Mouse (Mus musculus) ES-CJ7 (cell line): ENCODE measurements around the gene Fam234a.

Experiments
- DNase-seq: peaks from one replicate; pipeline ENCODE4 v3.0.0; 2011; ENCODE audit warnings: low read depth, low spot score

Gene Fam234a

GRCm38 (mm10) chr17:26234386-26234785, 9.7 kb downstream of the Fam234a start:
- DNase-seq = no peak

- DNase-seq = peak; percentile 71
Observed at GRCm38 (mm10) chr17:26232863-26233262, 11.2 kb downstream of the Fam234a start.

- DNase-seq = peak; percentile 48
Observed at GRCm38 (mm10) chr17:26231156-26231555, 12.9 kb downstream of the Fam234a start.

- no peak for DNase-seq
Observed at GRCm38 (mm10) chr17:26229776-26230175, 14.3 kb downstream of the Fam234a start.

- no peak for DNase-seq
Observed at GRCm38 (mm10) chr17:26225150-26225549, 18.9 kb downstream of the Fam234a start.

GRCm38 (mm10) chr17:26221508-26221907, 22.5 kb downstream of the Fam234a start:
- no peak for DNase-seq

- no peak for DNase-seq
Observed at GRCm38 (mm10) chr17:26212681-26213080, 31.4 kb downstream of the Fam234a start.

- DNase-seq = no peak
Observed at GRCm38 (mm10) chr17:26212241-26212640, 31.8 kb downstream of the Fam234a start.

GRCm38 (mm10) chr17:26207686-26208085, 36.4 kb downstream of the Fam234a start, which contains the start of gene Arhgdig:
Arhgdig (minus strand) TSS chr17:26207786.
- DNase-seq = no peak

GRCm38 (mm10) chr17:26206392-26206791, 37.6 kb downstream of the Fam234a start:
- DNase-seq = peak; percentile 55

- DNase-seq = no peak
Observed at GRCm38 (mm10) chr17:26204766-26205165, 39.3 kb downstream of the Fam234a start.

GRCm38 (mm10) chr17:26203321-26203811, 40.7 kb downstream of the Fam234a start:
- peak; percentile 23 for DNase-seq

- no peak for DNase-seq
Observed at GRCm38 (mm10) chr17:26202737-26203136, 41.3 kb downstream of the Fam234a start, which contains the start of gene Rgs11. Rgs11 (plus strand) TSS chr17:26202951.

- no peak for DNase-seq
Observed at GRCm38 (mm10) chr17:26201998-26202397, 42.0 kb downstream of the Fam234a start.

- DNase-seq = peak; percentile 29
Observed at GRCm38 (mm10) chr17:26200831-26201705, 43.0 kb downstream of the Fam234a start.

GRCm38 (mm10) chr17:26198892-26199291, 45.1 kb downstream of the Fam234a start, which contains the start of gene Pdia2:
Pdia2 (minus strand) TSS chr17:26199087.
- no peak for DNase-seq

- DNase-seq = no peak
Observed at GRCm38 (mm10) chr17:26192481-26193190, 51.4 kb downstream of the Fam234a start.

- DNase-seq = peak; percentile 34
Observed at GRCm38 (mm10) chr17:26191486-26191885, 52.6 kb downstream of the Fam234a start.

- no peak for DNase-seq
Observed at GRCm38 (mm10) chr17:26188091-26188805, 55.8 kb downstream of the Fam234a start.

GRCm38 (mm10) chr17:26187592-26187991, 56.5 kb downstream of the Fam234a start:
- DNase-seq = no peak

GRCm38 (mm10) chr17:26181179-26181578, 62.9 kb downstream of the Fam234a start:
- no peak for DNase-seq

- no peak for DNase-seq
Observed at GRCm38 (mm10) chr17:26178611-26179010, 65.4 kb downstream of the Fam234a start.
